Mouse (Mus musculus): Measurements from ENCODE around the gene Wfdc9. TPM values are rescaled to one million over a fixed set of nuclear protein-coding genes. Genes with fewer than 3 reads are reported as not detected.

Gene Wfdc9
- polyA plus RNA-seq, 1 experiment from 2014 or later, result not detected

Other genes starting within 250 kb of the Wfdc9 start
- gene Sdc4, start 212.7 kb downstream of the Wfdc9 start, polyA plus RNA-seq (2014; fragmentation: Nextera tagmentation; extraction: Ambion mirVana), result 33.5 and 40.1 TPM in 2 replicates
- gene Sys1, start 199.6 kb downstream of the Wfdc9 start, polyA plus RNA-seq (2014; fragmentation: Nextera tagmentation; extraction: Ambion mirVana), result 45.7 and 47.6 TPM in 2 replicates
- gene Gm20458, start 195.6 kb downstream of the Wfdc9 start, polyA plus RNA-seq (2014; fragmentation: Nextera tagmentation; extraction: Ambion mirVana), result 8.0 and 16.3 TPM in 2 replicates
- not detected in 2 replicates for gene Trp53tg5, start 182.9 kb downstream of the Wfdc9 start, polyA plus RNA-seq (2014; fragmentation: Nextera tagmentation; extraction: Ambion mirVana)
- 13.1 and 21.3 TPM in 2 replicates for gene Dbndd2, start 170.5 kb downstream of the Wfdc9 start, polyA plus RNA-seq (2014; fragmentation: Nextera tagmentation; extraction: Ambion mirVana)
- gene Pigt, start 159.1 kb downstream of the Wfdc9 start, polyA plus RNA-seq (2014; fragmentation: Nextera tagmentation; extraction: Ambion mirVana), result 58.8 and 64.3 TPM in 2 replicates
- 1.3 and 6.2 TPM in 2 replicates for gene Wfdc2, start 94.2 kb downstream of the Wfdc9 start, polyA plus RNA-seq (2014; fragmentation: Nextera tagmentation; extraction: Ambion mirVana)
- not detected in 2 replicates for gene Spint3, start 83.1 kb downstream of the Wfdc9 start, polyA plus RNA-seq (2014; fragmentation: Nextera tagmentation; extraction: Ambion mirVana)
- 0.35 and 0.43 TPM in 2 replicates for gene Wfdc6a, start 71.1 kb downstream of the Wfdc9 start, polyA plus RNA-seq (2014; fragmentation: Nextera tagmentation; extraction: Ambion mirVana)
- gene Eppin, start 63.0 kb downstream of the Wfdc9 start, polyA plus RNA-seq (2014; fragmentation: Nextera tagmentation; extraction: Ambion mirVana), result not detected in 2 replicates
- not detected in 2 replicates for gene Wfdc6b, start 43.1 kb downstream of the Wfdc9 start, polyA plus RNA-seq (2014; fragmentation: Nextera tagmentation; extraction: Ambion mirVana)
- gene Wfdc8, start 43.0 kb downstream of the Wfdc9 start, polyA plus RNA-seq (2014; fragmentation: Nextera tagmentation; extraction: Ambion mirVana), result not detected in 2 replicates
- gene Wfdc16, start 17.8 kb downstream of the Wfdc9 start, polyA plus RNA-seq (2014; fragmentation: Nextera tagmentation; extraction: Ambion mirVana), result not detected in 2 replicates
- not detected in 2 replicates for gene Wfdc10, start 537 bp downstream of the Wfdc9 start, polyA plus RNA-seq (2014; fragmentation: Nextera tagmentation; extraction: Ambion mirVana)
- gene Wfdc11, start 17.5 kb upstream of the Wfdc9 start, polyA plus RNA-seq (2014; fragmentation: Nextera tagmentation; extraction: Ambion mirVana), result not detected in 2 replicates
- gene Wfdc13, start 28.5 kb upstream of the Wfdc9 start, polyA plus RNA-seq (2014; fragmentation: Nextera tagmentation; extraction: Ambion mirVana), result 0.19 TPM in 1 of 2 replicates, not detected in the other
- not detected in 2 replicates for gene Spint4, start 41.9 kb upstream of the Wfdc9 start, polyA plus RNA-seq (2014; fragmentation: Nextera tagmentation; extraction: Ambion mirVana)
- gene Spint5, start 58.7 kb upstream of the Wfdc9 start, polyA plus RNA-seq (2014; fragmentation: Nextera tagmentation; extraction: Ambion mirVana), result not detected in 2 replicates
- gene Wfdc3, start 89.3 kb upstream of the Wfdc9 start, polyA plus RNA-seq (2014; fragmentation: Nextera tagmentation; extraction: Ambion mirVana), result 0.51 and 0.65 TPM in 2 replicates
- gene Dnttip1, start 89.4 kb upstream of the Wfdc9 start, polyA plus RNA-seq (2014; fragmentation: Nextera tagmentation; extraction: Ambion mirVana), result 51.1 and 53.8 TPM in 2 replicates
- 349 and 388 TPM in 2 replicates for gene Ube2c, start 113.3 kb upstream of the Wfdc9 start, polyA plus RNA-seq (2014; fragmentation: Nextera tagmentation; extraction: Ambion mirVana)
- 0.59 and 1.7 TPM in 2 replicates for gene Tnnc2, start 123.4 kb upstream of the Wfdc9 start, polyA plus RNA-seq (2014; fragmentation: Nextera tagmentation; extraction: Ambion mirVana)
- 37.2 and 38.0 TPM in 2 replicates for gene Snx21, start 129.2 kb upstream of the Wfdc9 start, polyA plus RNA-seq (2014; fragmentation: Nextera tagmentation; extraction: Ambion mirVana)
- gene Acot8, start 148.3 kb upstream of the Wfdc9 start, polyA plus RNA-seq (2014; fragmentation: Nextera tagmentation; extraction: Ambion mirVana), result 12.7 and 13.9 TPM in 2 replicates
- 5.4 and 5.9 TPM in 2 replicates for gene Zswim3, start 148.5 kb upstream of the Wfdc9 start, polyA plus RNA-seq (2014; fragmentation: Nextera tagmentation; extraction: Ambion mirVana)
- gene Zswim1, start 166.1 kb upstream of the Wfdc9 start, polyA plus RNA-seq (2014; fragmentation: Nextera tagmentation; extraction: Ambion mirVana), result 8.6 TPM in 2 replicates
- not detected in 2 replicates for gene Spata25, start 172.0 kb upstream of the Wfdc9 start, polyA plus RNA-seq (2014; fragmentation: Nextera tagmentation; extraction: Ambion mirVana)
- gene Ctsa, start 176.3 kb upstream of the Wfdc9 start, polyA plus RNA-seq (2014; fragmentation: Nextera tagmentation; extraction: Ambion mirVana), result 178 TPM in 2 replicates
- 54.6 and 55.1 TPM in 2 replicates for gene Neurl2, start 176.9 kb upstream of the Wfdc9 start, polyA plus RNA-seq (2014; fragmentation: Nextera tagmentation; extraction: Ambion mirVana)
- gene Pltp, start 201.1 kb upstream of the Wfdc9 start, polyA plus RNA-seq (2014; fragmentation: Nextera tagmentation; extraction: Ambion mirVana), result 9.6 and 10.4 TPM in 2 replicates
- 58.0 and 58.8 TPM in 2 replicates for gene Pcif1, start 222.7 kb upstream of the Wfdc9 start, polyA plus RNA-seq (2014; fragmentation: Nextera tagmentation; extraction: Ambion mirVana)

Data from heart, embryonic 14.5 days (tissue).